Mouse (Mus musculus) colon, adult 2 months (tissue): Measurements from ENCODE around the gene Mmp17. TPM values are rescaled to one million over a fixed set of nuclear protein-coding genes. Genes with fewer than 3 reads are reported as not detected.

ENCODE experiments used
- polyA plus RNA-seq: library from polyadenylated mRNA; depleted of rRNA; stranded (reverse); fragments of >200 nt; gene quantifications from 2 replicates; pipeline ENCODE4 v1.2.3, GENCODE M21; 2012; rRNA removed

Gene Mmp17
- polyA plus RNA-seq, result 12.2 and 14.5 TPM in 2 replicates

DNA sequence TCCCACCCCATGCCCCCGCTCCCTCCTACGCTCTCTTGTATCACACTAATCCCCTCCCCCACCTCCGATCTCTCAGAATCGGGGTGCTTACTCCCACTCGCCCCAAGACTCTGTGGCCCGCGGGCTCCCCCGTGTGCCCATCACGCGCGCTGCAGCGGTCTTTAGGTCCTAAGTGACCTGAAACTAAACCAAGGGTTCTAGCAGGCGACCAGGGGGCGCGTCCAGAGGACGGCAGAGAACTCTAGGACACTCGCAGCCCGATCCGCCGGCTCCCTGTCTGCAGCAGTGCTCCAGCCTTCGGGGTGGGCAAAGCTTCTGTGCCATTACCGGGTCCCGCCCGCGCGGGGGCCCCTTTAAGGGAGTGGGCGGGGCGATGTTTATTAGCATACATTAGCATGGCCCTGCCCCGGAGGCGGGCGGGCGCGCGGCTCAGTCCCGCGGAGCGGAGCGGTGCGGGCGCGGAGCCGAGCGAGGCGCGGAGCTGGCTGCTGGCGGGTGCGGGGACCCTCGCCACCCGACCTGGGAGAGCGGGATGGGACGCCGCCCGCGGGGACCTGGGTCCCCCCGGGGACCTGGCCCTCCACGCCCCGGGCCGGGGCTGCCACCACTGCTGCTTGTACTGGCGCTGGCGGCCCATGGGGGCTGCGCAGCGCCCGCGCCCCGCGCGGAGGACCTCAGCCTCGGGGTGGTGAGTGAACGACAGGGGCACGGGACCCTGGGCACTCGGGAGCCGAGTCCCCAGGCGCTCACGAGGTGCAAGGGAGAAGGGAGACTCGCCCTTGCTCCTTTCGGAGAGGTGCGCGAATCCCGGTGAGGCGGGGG is at the start of gene Mmp17:
Gene Mmp17, plus strand, starts transcription at position 409 of the 822 bp plus-strand sequence.

Other genes starting within 250 kb of the Mmp17 start
- gene Sfswap, start 82.9 kb upstream of the Mmp17 start, polyA plus RNA-seq, result 80.6 and 84.7 TPM in 2 replicates
- 0.70 and 0.78 TPM in 2 replicates for gene Zfp11, start 85.9 kb downstream of the Mmp17 start, polyA plus RNA-seq
- not detected in 2 replicates for gene Sept14, start 124.3 kb downstream of the Mmp17 start, polyA plus RNA-seq
- 47.1 and 69.6 TPM in 2 replicates for gene Mrps17, start 131.3 kb downstream of the Mmp17 start, polyA plus RNA-seq
- 40.6 and 48.4 TPM in 2 replicates for gene Nipsnap2, start 140.9 kb downstream of the Mmp17 start, polyA plus RNA-seq
- gene Psph, start 203.3 kb downstream of the Mmp17 start, polyA plus RNA-seq, result 16.9 and 18.0 TPM in 2 replicates